Mouse (Mus musculus) kidney, postnatal 0 days (tissue): ENCODE measurements around the gene Cyp2d10. TPM values are rescaled to one million over a fixed set of nuclear protein-coding genes. Genes with fewer than 3 reads are reported as not detected.

Source experiments
- ATAC-seq: fragments of 200-750 bp; cut with Nextera tagmentation; replicated peaks from 2 replicates; pipeline ENCODE4 v1.8.0; 2017; ENCODE audit warnings: low read depth, moderate number of reproducible peaks, moderate TSS enrichment, moderate library complexity; ENCODE audit not compliant: low FRiP score
- DNase-seq: peaks from one replicate; pipeline ENCODE4 v3.0.0-alpha.2; 2016; ENCODE audit warnings: low spot score
- H3K27ac ChIP-seq: fragments of 300-500 bp; sonication (generic); 2 replicates; pipeline ENCODE4 v1.5.1; 2014; ENCODE audit warnings: mild to moderate bottlenecking
- H3K27me3 ChIP-seq: fragments of 300-500 bp; sonication (generic); 2 replicates; pipeline ENCODE4 v1.6.1; 2014; ENCODE audit warnings: low read length, mixed read lengths; ENCODE audit not compliant: insufficient read depth
- H3K36me3 ChIP-seq: fragments of 300-500 bp; sonication (generic); 2 replicates; pipeline ENCODE4 v1.6.1; 2014; ENCODE audit warnings: low read length, mixed read lengths; ENCODE audit not compliant: insufficient read depth
- H3K4me1 ChIP-seq: fragments of 300-500 bp; sonication (generic); replicated peaks from 2 replicates; pipeline ENCODE4 v1.6.1; 2014; ENCODE audit warnings: antibody characterized with exemption, low read length, mixed read lengths; ENCODE audit not compliant: insufficient read depth
- H3K4me2 ChIP-seq: fragments of 300-500 bp; sonication (generic); 2 replicates; pipeline ENCODE4 v1.6.1; 2014; ENCODE audit warnings: mild to moderate bottlenecking, low read length, moderate library complexity, mixed read lengths
- H3K4me3 ChIP-seq: fragments of 300-500 bp; sonication (generic); replicated peaks from 2 replicates; pipeline ENCODE4 v1.5.1; 2014; ENCODE audit warnings: low read depth, low read length
- H3K9ac ChIP-seq: fragments of 300-500 bp; sonication (generic); 2 replicates; pipeline ENCODE4 v1.6.1; 2014; ENCODE audit warnings: low read depth, low read length
- H3K9me3 ChIP-seq: fragments of 300-500 bp; sonication (generic); replicated peaks from 2 replicates; pipeline ENCODE4 v1.6.1; 2016; ENCODE audit warnings: low read length, inconsistent platforms, mixed read lengths
- CTCF ChIP-seq: IDR thresholded peaks from 2 replicates; pipeline ENCODE4 v1.5.1; 2016; ENCODE audit warnings: antibody characterized with exemption, low read depth, mild to moderate bottlenecking, moderate library complexity
- WGBS: fragments of 180-500 bp; shearing (Covaris S2); extraction: QIAGEN DNeasy Blood & Tissue Kit; methylation state at CpG from one replicate; pipeline ENCODE4 v1.1.7; 2014; 5-methylcytosine and 5-hydroxymethylcytosine counted together
- polyA plus RNA-seq: library from polyadenylated mRNA; unstranded; fragments of >200 nt; fragmentation: Nextera tagmentation; extraction: Ambion mirVana; gene quantifications from 2 replicates; pipeline ENCODE4 v1.2.1, GENCODE M21; 2015

Gene Cyp2d10
- polyA plus RNA-seq, 1 experiment from 2014 or later = 0.12 TPM

GRCm38 (mm10) chr15:82437975-82438617 lies 31.1 kb upstream of the Cyp2d10 start:
- Histone ChIP-seq H3K9ac (no peak overlapping the region), H3K9me3 (no peaks in the 10 kb centered on the region), H3K4me1 (no peaks in the 10 kb centered on the region), H3K4me2 (no peak overlapping the region), H3K36me3 (no peaks in the 10 kb centered on the region), H3K4me3 (no peak overlapping the region), H3K27ac (no peak overlapping the region), H3K27me3 (no peaks in the 10 kb centered on the region)
- peak; percentile 42; the same call in 1 of the 2 replicates for TF ChIP-seq CTCF
- DNase-seq = peak; percentile 61
- ATAC-seq = peak; percentile 43; the same call in 1 of the 2 replicates
- WGBS = 48% methylated on average over 5 of the region's 5 CpGs

- no peak overlapping the region for H3K4me2 ChIP-seq
- TF ChIP-seq CTCF = no peak
- H3K36me3 ChIP-seq = no peaks in the 10 kb centered on the region
- H3K9ac ChIP-seq = no peak overlapping the region
- no peak overlapping the region for H3K4me3 ChIP-seq
- no peaks in the 10 kb centered on the region for H3K9me3 ChIP-seq
- no peak overlapping the region for H3K27ac ChIP-seq
- no peak for ATAC-seq
- no peaks in the 10 kb centered on the region for H3K27me3 ChIP-seq
- no peaks in the 10 kb centered on the region for H3K4me1 ChIP-seq
- 83% methylated on average over 2 of the region's 2 CpGs for WGBS
- no peak for DNase-seq
These were observed 28.6 kb upstream of the Cyp2d10 start for GRCm38 (mm10) chr15:82435606-82436005.

- Histone ChIP-seq H3K27me3 (no peaks in the 10 kb centered on the region), H3K27ac (no peak overlapping the region), H3K4me3 (no peak overlapping the region), H3K4me2 (no peak overlapping the region), H3K9me3 (no peaks in the 10 kb centered on the region), H3K36me3 (no peaks in the 10 kb centered on the region), H3K4me1 (no peaks in the 10 kb centered on the region), H3K9ac (no peak overlapping the region)
- ATAC-seq = no peak
- no peak for TF ChIP-seq CTCF
- 89% methylated on average over 3 of the region's 3 CpGs for WGBS
- DNase-seq = no peak
These were observed 28.0 kb upstream of the Cyp2d10 start for GRCm38 (mm10) chr15:82435011-82435410.

GRCm38 (mm10) chr15:82434541-82434940 lies 27.5 kb upstream of the Cyp2d10 start:
- Histone ChIP-seq H3K4me1 (no peaks in the 10 kb centered on the region), H3K27ac (no peak overlapping the region), H3K4me3 (no peak overlapping the region), H3K36me3 (no peaks in the 10 kb centered on the region), H3K4me2 (no peak overlapping the region), H3K9ac (no peak overlapping the region), H3K27me3 (no peaks in the 10 kb centered on the region), H3K9me3 (no peaks in the 10 kb centered on the region)
- no peak for TF ChIP-seq CTCF
- no peak for DNase-seq
- no peak for ATAC-seq
- 91% methylated on average over 3 of the region's 3 CpGs for WGBS

GRCm38 (mm10) chr15:82433621-82434020 lies 26.6 kb upstream of the Cyp2d10 start:
- Histone ChIP-seq H3K36me3 (no peaks in the 10 kb centered on the region), H3K9ac (no peak overlapping the region), H3K4me2 (no peak overlapping the region), H3K27ac (no peak overlapping the region), H3K9me3 (no peaks in the 10 kb centered on the region), H3K4me3 (no peak overlapping the region), H3K4me1 (no peaks in the 10 kb centered on the region), H3K27me3 (no peaks in the 10 kb centered on the region)
- no peak for TF ChIP-seq CTCF
- WGBS = 94% methylated on average over 3 of the region's 3 CpGs
- DNase-seq (no peak), ATAC-seq (no peak)

GRCm38 (mm10) chr15:82433137-82433536 lies 26.1 kb upstream of the Cyp2d10 start, which contains the start of gene Cyp2d9:
TSS of gene Cyp2d9 (plus strand) at chr15:82433437.
- H3K9me3 ChIP-seq = no peaks in the 10 kb centered on the region; the same call in 1 of the 2 replicates
- TF ChIP-seq CTCF = no peak
- no peaks in the 10 kb centered on the region for H3K27me3 ChIP-seq
- no peak within 1 kb of the TSS for H3K27ac ChIP-seq
- no peaks in the 10 kb centered on the region for H3K4me1 ChIP-seq
- no peaks in the 10 kb centered on the region for H3K36me3 ChIP-seq
- DNase-seq = no peak
- no peak within 1 kb of the TSS for H3K9ac ChIP-seq
- no peak within 1 kb of the TSS for H3K4me2 ChIP-seq
- H3K4me3 ChIP-seq = no peak within 1 kb of the TSS
- no peak for ATAC-seq

GRCm38 (mm10) chr15:82423471-82423870 lies 16.5 kb upstream of the Cyp2d10 start:
- Histone ChIP-seq H3K9ac (no peak overlapping the region), H3K4me1 (no peaks in the 10 kb centered on the region), H3K36me3 (no peaks in the 10 kb centered on the region), H3K27ac (no peak overlapping the region), H3K9me3 (no peaks in the 10 kb centered on the region; the same call in 1 of the 2 replicates), H3K27me3 (no peaks in the 10 kb centered on the region), H3K4me2 (no peak overlapping the region), H3K4me3 (no peak overlapping the region)
- WGBS = 71% methylated on average over 3 of the region's 3 CpGs
- TF ChIP-seq CTCF = no peak
- ATAC-seq (no peak), DNase-seq (no peak)
